Mouse (Mus musculus): ENCODE results near the gene Tnk2. TPM values are rescaled to one million over a fixed set of nuclear protein-coding genes. Genes with fewer than 3 reads are reported as not detected.

The Tnk2 gene
- polyA plus RNA-seq, 1 experiment from 2014 or later: 12.0 TPM

DNA sequence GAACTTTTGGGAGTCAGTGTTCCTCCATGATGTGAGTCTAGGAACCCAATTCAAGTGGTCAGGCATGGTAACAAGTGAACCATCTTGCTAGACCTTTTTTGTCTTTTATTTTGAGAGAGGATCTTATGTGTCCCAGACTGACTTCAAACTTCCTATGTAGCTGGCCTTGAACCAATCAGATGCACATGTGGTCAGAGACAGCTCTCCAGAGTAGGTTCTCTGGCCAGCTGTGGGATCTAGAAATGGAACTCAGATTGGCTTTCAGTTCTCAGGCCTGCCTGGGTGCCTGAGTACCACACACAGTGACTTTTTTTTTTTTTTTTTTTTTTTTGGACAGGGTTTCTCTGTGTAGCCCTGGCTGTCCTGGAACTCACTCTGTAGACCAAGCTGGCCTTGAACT, 4.0 kb downstream of the Tnk2 start:
- Histone ChIP-seq H3K27ac (no peak overlapping the region), H3K27me3 (no peaks in the 10 kb centered on the region), H3K9me3 (no peaks in the 10 kb centered on the region), H3K4me1 (replicated peaks) (peaks cover 19% of the 10 kb centered on the region), H3K4me2 (no peak overlapping the region), H3K36me3 (peaks cover 14% of the 10 kb centered on the region; the same call in 1 of the 2 replicates), H3K9ac (replicated peaks) (no peak overlapping the region), H3K4me3 (replicated peaks) (no peak overlapping the region)
- no peak for ATAC-seq (ENCODE audit: insufficient number of reproducible peaks, insufficient read depth, low FRiP score, low TSS enrichment, low read depth)

- H3K27ac ChIP-seq: no peak overlapping the region
These were observed 6.8 kb downstream of the Tnk2 start for GRCm38 (mm10) chr16:32650461-32650860.

DNA sequence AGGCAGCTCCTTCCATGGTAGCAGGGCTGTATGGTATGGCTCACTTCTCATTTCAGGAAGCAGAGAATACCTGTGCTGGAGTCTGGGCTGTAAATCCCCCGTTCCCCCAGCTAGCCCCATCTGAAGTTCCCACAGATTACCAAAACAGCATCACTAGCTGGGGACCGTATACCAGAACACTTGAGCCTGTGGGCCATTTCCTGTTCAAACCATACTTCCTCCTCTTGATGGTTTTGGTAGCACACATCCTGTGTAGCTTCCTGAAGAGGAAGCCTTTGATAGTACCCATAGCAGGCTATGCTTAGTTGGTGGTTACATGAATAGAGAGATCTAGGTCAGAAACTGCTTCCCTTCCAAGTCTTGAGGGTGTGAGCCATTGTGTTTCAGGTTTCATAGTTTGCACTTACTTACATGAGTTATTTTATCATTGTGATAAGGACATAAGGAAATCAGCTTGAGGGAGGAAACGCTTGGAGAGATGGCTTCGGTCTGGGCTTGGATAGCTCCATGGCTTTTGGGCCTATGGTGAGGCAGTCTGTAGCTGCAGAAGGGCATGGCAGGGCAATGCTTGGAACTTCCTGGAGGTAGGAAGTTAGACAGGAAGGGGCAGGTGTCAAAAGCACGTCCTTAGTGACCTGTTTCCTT, 7.4 kb downstream of the Tnk2 start:
- H3K4me1 ChIP-seq (replicated peaks): peaks cover 7% of the 10 kb centered on the region
- no peak overlapping the region for H3K4me3 ChIP-seq (replicated peaks)
- no peak overlapping the region for H3K27ac ChIP-seq
- H3K4me2 ChIP-seq: no peak overlapping the region
- no peaks in the 10 kb centered on the region for H3K27me3 ChIP-seq
- H3K36me3 ChIP-seq: peaks cover 22% of the 10 kb centered on the region; the same call in 1 of the 2 replicates
- ATAC-seq (ENCODE audit: insufficient number of reproducible peaks, insufficient read depth, low FRiP score, low TSS enrichment, low read depth): no peak
- H3K9ac ChIP-seq (replicated peaks): no peak overlapping the region
- WGBS: 76% methylated on average over 5 of the region's 5 CpGs
- no peaks in the 10 kb centered on the region for H3K9me3 ChIP-seq

More at GRCm38 (mm10) chr16:32650461-32650860, 6.8 kb downstream of the Tnk2 start:
- ATAC-seq (ENCODE audit: insufficient number of reproducible peaks, insufficient read depth, low FRiP score, low TSS enrichment, low read depth): no peak
- peaks cover 22% of the 10 kb centered on the region; the same call in 1 of the 2 replicates for H3K36me3 ChIP-seq
- H3K9me3 ChIP-seq: no peaks in the 10 kb centered on the region
- H3K4me3 ChIP-seq (replicated peaks): no peak overlapping the region
- peaks cover 13% of the 10 kb centered on the region for H3K4me1 ChIP-seq (replicated peaks)
- no peak overlapping the region for H3K4me2 ChIP-seq
- no peaks in the 10 kb centered on the region for H3K27me3 ChIP-seq
- H3K9ac ChIP-seq (replicated peaks): no peak overlapping the region

- whole genome bisulfite sequencing: 82% methylated on average over 5 of the region's 6 CpGs
- H3K4me2 ChIP-seq: no peak overlapping the region
- H3K9ac ChIP-seq (replicated peaks): no peak overlapping the region
- H3K9me3 ChIP-seq: no peaks in the 10 kb centered on the region
- peaks cover 28% of the 10 kb centered on the region for H3K4me1 ChIP-seq (replicated peaks)
- H3K36me3 ChIP-seq: peaks cover 21% of the 10 kb centered on the region; the same call in 1 of the 2 replicates
- no peak overlapping the region for H3K4me3 ChIP-seq (replicated peaks)
- ATAC-seq (ENCODE audit: insufficient number of reproducible peaks, insufficient read depth, low FRiP score, low TSS enrichment, low read depth): no peak
- H3K27me3 ChIP-seq: no peaks in the 10 kb centered on the region
- H3K27ac ChIP-seq: no peak overlapping the region
These were observed 10.5 kb downstream of the Tnk2 start for GRCm38 (mm10) chr16:32654071-32654733.

DNA sequence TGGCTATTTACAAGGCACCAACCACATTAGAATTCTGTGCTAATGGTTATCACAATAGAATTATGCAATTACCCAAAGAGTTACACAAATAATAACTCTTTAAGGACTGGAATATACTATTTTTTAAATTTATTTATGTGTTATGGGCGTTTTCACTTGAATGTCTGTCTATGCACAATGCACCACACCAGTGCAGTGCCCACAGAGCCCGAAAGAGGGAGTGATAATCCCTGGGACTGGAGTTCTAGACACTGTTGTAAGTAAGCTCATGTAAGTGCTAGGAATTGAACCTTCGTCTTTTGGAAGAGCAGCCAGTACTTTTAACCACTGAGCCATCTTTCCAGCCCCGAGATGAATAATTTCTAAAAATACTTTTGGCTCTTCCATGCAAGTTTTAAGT, 11.9 kb downstream of the Tnk2 start:
- H3K27me3 ChIP-seq: no peaks in the 10 kb centered on the region
- 93% methylated on average over 4 of the region's 4 CpGs for WGBS
- no peak overlapping the region for H3K4me2 ChIP-seq
- peaks cover 41% of the 10 kb centered on the region for H3K4me1 ChIP-seq (replicated peaks)
- peaks cover 18% of the 10 kb centered on the region; the same call in 1 of the 2 replicates for H3K36me3 ChIP-seq
- ATAC-seq (ENCODE audit: insufficient number of reproducible peaks, insufficient read depth, low FRiP score, low TSS enrichment, low read depth): no peak
- no peaks in the 10 kb centered on the region for H3K9me3 ChIP-seq
- no peak overlapping the region for H3K9ac ChIP-seq (replicated peaks)
- H3K27ac ChIP-seq: no peak overlapping the region
- H3K4me3 ChIP-seq (replicated peaks): no peak overlapping the region

DNA sequence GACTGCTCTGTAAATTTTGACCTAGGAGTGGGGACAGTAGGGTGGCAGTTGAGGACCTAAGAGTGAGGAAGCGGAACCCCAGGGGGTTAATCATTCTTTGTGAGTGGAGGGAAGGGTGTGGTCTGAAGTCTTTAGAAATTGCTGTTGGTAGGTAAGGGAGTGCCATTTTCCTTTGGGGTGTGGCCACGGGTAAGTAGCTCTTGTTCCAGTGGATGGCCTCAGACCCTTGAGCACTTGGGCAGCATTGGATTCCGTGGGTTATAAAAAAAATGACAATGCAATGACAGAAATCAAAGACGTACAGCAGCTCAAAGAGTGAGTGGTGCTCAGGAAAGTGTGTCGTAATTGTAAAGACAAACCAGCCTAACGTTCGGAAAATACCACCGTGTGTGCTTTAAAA, 12.6 kb downstream of the Tnk2 start:
- no peak overlapping the region for H3K4me2 ChIP-seq
- no peak overlapping the region for H3K9ac ChIP-seq (replicated peaks)
- peaks cover 49% of the 10 kb centered on the region for H3K4me1 ChIP-seq (replicated peaks)
- no peak overlapping the region for H3K4me3 ChIP-seq (replicated peaks)
- 0 out of 2 replicates have a peak, but pooled peaks cover 12% of the 10 kb centered on the region for H3K36me3 ChIP-seq
- H3K9me3 ChIP-seq: no peaks in the 10 kb centered on the region
- 83% methylated on average over 8 of the region's 8 CpGs for WGBS
- H3K27me3 ChIP-seq: no peaks in the 10 kb centered on the region
- no peak for ATAC-seq (ENCODE audit: insufficient number of reproducible peaks, insufficient read depth, low FRiP score, low TSS enrichment, low read depth)
- no peak overlapping the region for H3K27ac ChIP-seq

- no peak for ATAC-seq (ENCODE audit: insufficient number of reproducible peaks, insufficient read depth, low FRiP score, low TSS enrichment, low read depth)
- H3K4me1 ChIP-seq (replicated peaks): peaks cover 53% of the 10 kb centered on the region
These were observed 13.1 kb downstream of the Tnk2 start for GRCm38 (mm10) chr16:32656794-32657193.

GRCm38 (mm10) chr16:32657498-32658250, 14.0 kb downstream of the Tnk2 start:
- H3K9me3 ChIP-seq: no peaks in the 10 kb centered on the region
- WGBS: 91% methylated on average over 16 of the region's 16 CpGs
- H3K4me3 ChIP-seq (replicated peaks): no peak overlapping the region
- H3K36me3 ChIP-seq: 0 out of 2 replicates have a peak, but pooled peaks cover 8% of the 10 kb centered on the region
- 0 out of 2 replicates have a peak overlapping the region, but pooled peaks have one; percentile 80 for H3K4me2 ChIP-seq
- no peak overlapping the region for H3K27ac ChIP-seq
- peaks cover 58% of the 10 kb centered on the region for H3K4me1 ChIP-seq (replicated peaks)
- no peak overlapping the region for H3K9ac ChIP-seq (replicated peaks)
- ATAC-seq (ENCODE audit: insufficient number of reproducible peaks, insufficient read depth, low FRiP score, low TSS enrichment, low read depth): no peak
- no peaks in the 10 kb centered on the region for H3K27me3 ChIP-seq

More at GRCm38 (mm10) chr16:32656794-32657193, 13.1 kb downstream of the Tnk2 start:
- Histone ChIP-seq H3K4me3 (replicated peaks) (no peak overlapping the region), H3K4me2 (no peak overlapping the region), H3K36me3 (0 out of 2 replicates have a peak, but pooled peaks cover 12% of the 10 kb centered on the region), H3K9ac (replicated peaks) (no peak overlapping the region), H3K27ac (no peak overlapping the region), H3K27me3 (no peaks in the 10 kb centered on the region), H3K9me3 (no peaks in the 10 kb centered on the region)
- 78% methylated on average over 8 of the region's 8 CpGs for WGBS

GRCm38 (mm10) chr16:32658743-32659171, 15.1 kb downstream of the Tnk2 start:
- peak overlapping the region; percentile 57 for H3K9ac ChIP-seq (replicated peaks)
- peak overlapping the region; percentile 25; the same call in 1 of the 2 replicates for H3K27ac ChIP-seq
- WGBS: under 1% methylated on average over 17 of the region's 21 CpGs

DNA sequence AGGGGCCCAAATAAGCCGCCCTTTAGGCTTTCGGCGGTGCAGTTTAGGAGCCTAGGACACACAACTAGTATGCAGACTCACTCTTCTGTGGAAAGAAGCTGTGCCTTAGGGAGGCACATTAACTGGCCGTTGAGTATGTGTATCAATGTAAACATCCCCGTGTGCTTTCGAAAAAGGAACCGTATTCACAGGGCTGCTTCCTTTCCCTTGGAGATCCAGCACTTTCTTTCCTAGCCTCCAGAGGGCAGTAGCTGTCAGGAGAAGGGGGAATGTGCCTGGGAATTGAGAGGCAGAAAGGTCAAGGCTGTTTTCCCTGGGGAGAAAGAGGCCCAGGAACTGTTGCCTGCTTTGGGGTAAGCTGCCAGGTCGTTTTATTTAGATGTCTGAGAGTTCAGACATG, 15.7 kb downstream of the Tnk2 start:
- Histone ChIP-seq H3K9ac (replicated peaks) (peak overlapping the region; percentile 57), H3K27ac (no peak overlapping the region), H3K4me2 (peak overlapping the region; percentile 80), H3K36me3 (0 out of 2 replicates have a peak, but pooled peaks cover 13% of the 10 kb centered on the region), H3K4me1 (replicated peaks) (peaks cover 54% of the 10 kb centered on the region), H3K9me3 (no peaks in the 10 kb centered on the region), H3K4me3 (replicated peaks) (peak overlapping the region; percentile 39), H3K27me3 (no peaks in the 10 kb centered on the region)
- no peak for ATAC-seq (ENCODE audit: insufficient number of reproducible peaks, insufficient read depth, low FRiP score, low TSS enrichment, low read depth)
- WGBS: 7% methylated on average over 8 of the region's 8 CpGs

More at GRCm38 (mm10) chr16:32658743-32659171, 15.1 kb downstream of the Tnk2 start:
- Histone ChIP-seq H3K9me3 (no peaks in the 10 kb centered on the region), H3K36me3 (0 out of 2 replicates have a peak, but pooled peaks cover 10% of the 10 kb centered on the region), H3K4me2 (peak overlapping the region; percentile 80), H3K4me3 (replicated peaks) (peak overlapping the region; percentile 39), H3K27me3 (no peaks in the 10 kb centered on the region), H3K4me1 (replicated peaks) (peaks cover 58% of the 10 kb centered on the region)
- no peak for ATAC-seq (ENCODE audit: insufficient number of reproducible peaks, insufficient read depth, low FRiP score, low TSS enrichment, low read depth)

- Histone ChIP-seq H3K36me3 (0 out of 2 replicates have a peak, but pooled peaks cover 12% of the 10 kb centered on the region), H3K4me1 (replicated peaks) (peaks cover 54% of the 10 kb centered on the region), H3K4me3 (replicated peaks) (no peak overlapping the region), H3K27me3 (no peaks in the 10 kb centered on the region), H3K9me3 (no peaks in the 10 kb centered on the region), H3K27ac (peak overlapping the region; percentile 72; the same call in 1 of the 2 replicates), H3K4me2 (no peak overlapping the region), H3K9ac (replicated peaks) (no peak overlapping the region)
- 40% methylated on average over 1 of the region's 1 CpGs for WGBS
- no peak for ATAC-seq (ENCODE audit: insufficient number of reproducible peaks, insufficient read depth, low FRiP score, low TSS enrichment, low read depth)
These were observed 16.4 kb downstream of the Tnk2 start for GRCm38 (mm10) chr16:32660095-32660494.

Data from limb, embryonic 12.5 days (tissue).